Mouse (Mus musculus) heart, postnatal 0 days (tissue): ENCODE data around the gene Nrn1l. TPM values are rescaled to one million over a fixed set of nuclear protein-coding genes. Genes with fewer than 3 reads are reported as not detected.

ENCODE experiments used
- ATAC-seq: fragments of 200-750 bp; cut with Nextera tagmentation; 2 replicates; pipeline ENCODE4 v1.8.0; 2017; ENCODE audit warnings: low read depth, moderate number of reproducible peaks, moderate library complexity; ENCODE audit not compliant: insufficient read depth
- DNase-seq: peaks from one replicate; pipeline ENCODE4 v3.0.0-alpha.2; 2016; ENCODE audit warnings: low spot score
- H3K27ac ChIP-seq: fragments of 300-500 bp; sonication (generic); 2 replicates; pipeline ENCODE4 v1.5.1; 2014; ENCODE audit warnings: low read depth, mild to moderate bottlenecking
- H3K27me3 ChIP-seq: fragments of 300-500 bp; sonication (generic); 2 replicates; pipeline ENCODE4 v1.6.1; 2014; ENCODE audit warnings: low read length, mixed read lengths; ENCODE audit not compliant: control insufficient read depth, insufficient read depth
- H3K36me3 ChIP-seq: fragments of 300-500 bp; sonication (generic); replicated peaks from 2 replicates; pipeline ENCODE4 v1.6.1; 2014; ENCODE audit warnings: low read length, mixed read lengths; ENCODE audit not compliant: control insufficient read depth, insufficient read depth
- H3K4me1 ChIP-seq: fragments of 300-500 bp; sonication (generic); 2 replicates; pipeline ENCODE4 v1.6.1; 2014; ENCODE audit warnings: antibody characterized with exemption; ENCODE audit not compliant: control insufficient read depth, insufficient read depth
- H3K4me2 ChIP-seq: fragments of 300-500 bp; sonication (generic); 2 replicates; pipeline ENCODE4 v1.6.1; 2014; ENCODE audit warnings: low read depth, mild to moderate bottlenecking, low read length, moderate library complexity
- H3K4me3 ChIP-seq: fragments of 300-500 bp; sonication (generic); 2 replicates; pipeline ENCODE4 v1.5.1; 2014; ENCODE audit warnings: low read depth, low read length
- H3K9ac ChIP-seq: fragments of 300-500 bp; sonication (generic); replicated peaks from 2 replicates; pipeline ENCODE4 v1.6.1; 2014; ENCODE audit warnings: low read depth, low read length, mixed read lengths
- H3K9me3 ChIP-seq: fragments of 300-500 bp; sonication (generic); replicated peaks from 2 replicates; pipeline ENCODE4 v1.6.1; 2016; ENCODE audit warnings: low read length; ENCODE audit not compliant: control insufficient read depth
- CTCF ChIP-seq: IDR thresholded peaks from 2 replicates; pipeline ENCODE4 v1.5.1; 2016; ENCODE audit warnings: antibody characterized with exemption, control low read depth, low read depth
- EP300 ChIP-seq: IDR thresholded peaks from 2 replicates; pipeline ENCODE4 v1.6.1; 2016; ENCODE audit warnings: antibody characterized with exemption, low read depth
- WGBS: fragments of 180-500 bp; shearing (Covaris S2); extraction: QIAGEN DNeasy Blood & Tissue Kit; methylation state at CpG from one replicate; pipeline ENCODE4 v1.1.7; 2014; 5-methylcytosine and 5-hydroxymethylcytosine counted together
- polyA plus RNA-seq: library from polyadenylated mRNA; unstranded; fragments of >200 nt; fragmentation: Nextera tagmentation; extraction: Ambion mirVana; gene quantifications from 2 replicates; pipeline ENCODE4 v1.2.1, GENCODE M21; 2015
- total RNA-seq: library from RNA; depleted of rRNA; stranded (reverse); fragments of >200 nt; gene quantifications from 2 replicates; pipeline ENCODE4 v1.2.3, GENCODE M21; 2014; ENCODE audit warnings: low replicate concordance

The Nrn1l gene
- total and polyA plus RNA-seq, 2 experiments from 2014 or later, result 0.94 TPM; not detected in 1

GRCm38 (mm10) chr8:105856168-105856835 lies 37.1 kb upstream of the Nrn1l start:
- H3K9ac ChIP-seq, result peak overlapping the region; percentile 70
- peaks cover 27% of the 10 kb centered on the region for H3K4me1 ChIP-seq
- peak overlapping the region; percentile 68 for H3K4me3 ChIP-seq
- DNase-seq (no peak), ATAC-seq (no peak)
- H3K4me2 ChIP-seq, result peak overlapping the region; percentile 91
- WGBS, result 7% methylated on average over 15 of the region's 15 CpGs
- H3K27me3 ChIP-seq, result no peaks in the 10 kb centered on the region
- peak overlapping the region; percentile 84 for H3K27ac ChIP-seq
- no peaks in the 10 kb centered on the region for H3K36me3 ChIP-seq
- no peaks in the 10 kb centered on the region for H3K9me3 ChIP-seq
- no peak for TF ChIP-seq EP300
- TF ChIP-seq CTCF, result no peak

- no peak overlapping the region for H3K4me3 ChIP-seq
- H3K9me3 ChIP-seq, result no peaks in the 10 kb centered on the region
- H3K36me3 ChIP-seq, result no peaks in the 10 kb centered on the region
- H3K27ac ChIP-seq, result no peak overlapping the region
- WGBS, result 82% methylated on average over 5 of the region's 5 CpGs
- H3K27me3 ChIP-seq, result no peaks in the 10 kb centered on the region
- H3K9ac ChIP-seq, result no peak overlapping the region
- ATAC-seq (no peak), DNase-seq (no peak)
- H3K4me1 ChIP-seq, result peaks cover 41% of the 10 kb centered on the region
- H3K4me2 ChIP-seq, result no peak overlapping the region
- no peak for TF ChIP-seq EP300
Observed at GRCm38 (mm10) chr8:105858495-105858894, 34.9 kb upstream of the Nrn1l start.

- Histone ChIP-seq H3K36me3 (no peaks in the 10 kb centered on the region), H3K27me3 (no peaks in the 10 kb centered on the region), H3K4me2 (no peak overlapping the region), H3K4me3 (no peak overlapping the region), H3K9me3 (no peaks in the 10 kb centered on the region), H3K9ac (no peak overlapping the region), H3K27ac (peak overlapping the region; percentile 78), H3K4me1 (peaks cover 41% of the 10 kb centered on the region)
- DNase-seq (no peak), ATAC-seq (no peak)
- WGBS, result 59% methylated on average over 5 of the region's 5 CpGs
- TF ChIP-seq EP300 (no peak), CTCF (no peak)
Observed at GRCm38 (mm10) chr8:105859314-105859713, 34.1 kb upstream of the Nrn1l start.

- Histone ChIP-seq H3K9ac (peak within 1 kb of the TSS; percentile 86), H3K9me3 (no peaks in the 10 kb centered on the region), H3K4me2 (peak within 1 kb of the TSS; percentile 95), H3K4me1 (peaks cover 41% of the 10 kb centered on the region), H3K36me3 (no peaks in the 10 kb centered on the region), H3K27ac (peak within 1 kb of the TSS; percentile 85), H3K4me3 (peak within 1 kb of the TSS; percentile 75), H3K27me3 (no peaks in the 10 kb centered on the region)
- WGBS, result under 1% methylated on average over 51 of the region's 59 CpGs
- peak; percentile 100 for DNase-seq
- peak; percentile 97 for ATAC-seq
- TF ChIP-seq EP300, result no peak
Observed at GRCm38 (mm10) chr8:105860143-105860981, 33.0 kb upstream of the Nrn1l start, which contains the start of gene Nutf2. Gene Nutf2, plus strand, starts transcription at chr8:105860580.

- peak overlapping the region; percentile 85 for H3K27ac ChIP-seq
- H3K4me2 ChIP-seq, result peak overlapping the region; percentile 95
- H3K27me3 ChIP-seq, result no peaks in the 10 kb centered on the region
- H3K4me1 ChIP-seq, result peaks cover 31% of the 10 kb centered on the region
- H3K9ac ChIP-seq, result peak overlapping the region; percentile 86
- peak overlapping the region; percentile 75 for H3K4me3 ChIP-seq
- DNase-seq (no peak), ATAC-seq (no peak)
- peak; percentile 32 for TF ChIP-seq CTCF
- no peak for TF ChIP-seq EP300
- WGBS, result 0% methylated on average over 1 of the region's 1 CpGs
- H3K9me3 ChIP-seq, result no peaks in the 10 kb centered on the region
- peaks cover 15% of the 10 kb centered on the region for H3K36me3 ChIP-seq
Observed at GRCm38 (mm10) chr8:105861951-105862350, 31.4 kb upstream of the Nrn1l start.
